Mouse (Mus musculus) midbrain, embryonic 13.5 days (tissue): ENCODE results near the gene Trip13. TPM values are rescaled to one million over a fixed set of nuclear protein-coding genes. Genes with fewer than 3 reads are reported as not detected.

Experiments used
- ATAC-seq: fragments of 200-750 bp; cut with Nextera tagmentation; 2 replicates; pipeline ENCODE4 v1.8.0; 2017; ENCODE audit warnings: mild to moderate bottlenecking, moderate TSS enrichment, moderate library complexity
- H3K27ac ChIP-seq: fragments of 300-500 bp; sonication (generic); 2 replicates; pipeline ENCODE4 v1.5.1; 2015; ENCODE audit warnings: inconsistent platforms, mild to moderate bottlenecking, moderate library complexity
- H3K27me3 ChIP-seq: fragments of 300-500 bp; sonication (generic); 2 replicates; pipeline ENCODE4 v1.6.1; 2015; ENCODE audit warnings: mild to moderate bottlenecking, inconsistent platforms
- H3K36me3 ChIP-seq: fragments of 300-500 bp; sonication (generic); 2 replicates; pipeline ENCODE4 v1.6.1; 2015; ENCODE audit warnings: mild to moderate bottlenecking, inconsistent platforms
- H3K4me1 ChIP-seq: fragments of 300-500 bp; sonication (generic); replicated peaks from 2 replicates; pipeline ENCODE4 v1.6.1; 2015; ENCODE audit warnings: inconsistent platforms
- H3K4me2 ChIP-seq: fragments of 300-500 bp; sonication (generic); replicated peaks from 2 replicates; pipeline ENCODE4 v1.6.1; 2015; ENCODE audit warnings: moderate library complexity, mild to moderate bottlenecking, inconsistent platforms
- H3K4me3 ChIP-seq: fragments of 300-500 bp; sonication (generic); replicated peaks from 2 replicates; pipeline ENCODE4 v1.5.1; 2015; ENCODE audit warnings: mild to moderate bottlenecking, inconsistent platforms
- H3K9ac ChIP-seq: fragments of 300-500 bp; sonication (generic); replicated peaks from 2 replicates; pipeline ENCODE4 v1.6.1; 2015; ENCODE audit warnings: mild to moderate bottlenecking, inconsistent platforms
- H3K9me3 ChIP-seq: fragments of 300-500 bp; sonication (generic); 2 replicates; pipeline ENCODE4 v1.6.1; 2016; ENCODE audit warnings: mild to moderate bottlenecking, inconsistent platforms
- WGBS: fragments of 180-500 bp; shearing (Covaris S2); methylation state at CpG from one replicate; pipeline ENCODE4 v1.1.7; 2015; 5-methylcytosine and 5-hydroxymethylcytosine counted together
- polyA plus RNA-seq: library from polyadenylated mRNA; unstranded; fragments of >200 nt; fragmentation: Nextera tagmentation; extraction: Ambion mirVana; gene quantifications from 2 replicates; pipeline ENCODE4 v1.2.1, GENCODE M21; 2015

Gene Trip13
- polyA plus RNA-seq, 1 experiment from 2014 or later: 17.4 TPM

GRCm38 (mm10) chr13:73939101-73939500 lies 1.5 kb upstream of the Trip13 start:
- Histone ChIP-seq H3K27me3 (no peaks in the 10 kb centered on the region), H3K9me3 (no peaks in the 10 kb centered on the region), H3K27ac (no peak overlapping the region), H3K36me3 (peaks cover 43% of the 10 kb centered on the region), H3K4me2 (no peak overlapping the region), H3K4me3 (no peak overlapping the region), H3K9ac (no peak overlapping the region), H3K4me1 (peaks cover 21% of the 10 kb centered on the region)
- WGBS: 98% methylated on average over 5 of the region's 5 CpGs
- ATAC-seq: no peak

GRCm38 (mm10) chr13:73938177-73938560 lies 585 bp upstream of the Trip13 start:
- 47% methylated on average over 13 of the region's 13 CpGs for WGBS
- Histone ChIP-seq H3K4me1 (peaks cover 21% of the 10 kb centered on the region), H3K4me2 (peak overlapping the region; percentile 85), H3K36me3 (peaks cover 34% of the 10 kb centered on the region), H3K4me3 (peak overlapping the region; percentile 65), H3K9me3 (no peaks in the 10 kb centered on the region), H3K27me3 (no peaks in the 10 kb centered on the region), H3K27ac (peak overlapping the region; percentile 85), H3K9ac (peak overlapping the region; percentile 72)
- peak; percentile 24 for ATAC-seq

GRCm38 (mm10) chr13:73936938-73937320 lies 655 bp downstream of the Trip13 start:
- Histone ChIP-seq H3K9me3 (no peaks in the 10 kb centered on the region), H3K27ac (no peak overlapping the region), H3K4me2 (peak overlapping the region; percentile 85), H3K27me3 (no peaks in the 10 kb centered on the region), H3K4me1 (peaks cover 21% of the 10 kb centered on the region), H3K9ac (peak overlapping the region; percentile 72), H3K36me3 (peaks cover 31% of the 10 kb centered on the region), H3K4me3 (peak overlapping the region; percentile 65)
- ATAC-seq: peak; percentile 41; the same call in 1 of the 2 replicates
- 17% methylated on average over 5 of the region's 5 CpGs for WGBS

GRCm38 (mm10) chr13:73932201-73932600 lies 5.4 kb downstream of the Trip13 start:
- Histone ChIP-seq H3K27ac (no peak overlapping the region), H3K9me3 (no peaks in the 10 kb centered on the region), H3K27me3 (no peaks in the 10 kb centered on the region), H3K9ac (no peak overlapping the region), H3K4me2 (no peak overlapping the region), H3K4me1 (peaks cover 8% of the 10 kb centered on the region), H3K4me3 (no peak overlapping the region), H3K36me3 (peaks cover 31% of the 10 kb centered on the region)
- WGBS: 92% methylated on average over 10 of the region's 10 CpGs
- ATAC-seq: no peak

- no peak overlapping the region for H3K4me3 ChIP-seq
- 95% methylated on average over 4 of the region's 4 CpGs for WGBS
These were observed 24.5 kb downstream of the Trip13 start for GRCm38 (mm10) chr13:73913066-73913465.

GRCm38 (mm10) chr13:73907683-73908412 lies 29.7 kb downstream of the Trip13 start:
- Histone ChIP-seq H3K4me3 (no peak overlapping the region), H3K9ac (no peak overlapping the region), H3K9me3 (no peaks in the 10 kb centered on the region), H3K27ac (no peak overlapping the region), H3K4me2 (no peak overlapping the region), H3K36me3 (0 out of 2 replicates have a peak, but pooled peaks cover 2% of the 10 kb centered on the region), H3K27me3 (no peaks in the 10 kb centered on the region), H3K4me1 (no peaks in the 10 kb centered on the region)
- 70% methylated on average over 2 of the region's 2 CpGs for WGBS
- ATAC-seq: peak; percentile 85

More at GRCm38 (mm10) chr13:73913066-73913465, 24.5 kb downstream of the Trip13 start:
- Histone ChIP-seq H3K36me3 (peaks cover 45% of the 10 kb centered on the region), H3K4me2 (no peak overlapping the region), H3K27ac (no peak overlapping the region), H3K9me3 (no peaks in the 10 kb centered on the region), H3K4me1 (no peaks in the 10 kb centered on the region), H3K27me3 (no peaks in the 10 kb centered on the region), H3K9ac (no peak overlapping the region)
- ATAC-seq: no peak

- Histone ChIP-seq H3K9ac (no peak overlapping the region), H3K36me3 (no peaks in the 10 kb centered on the region), H3K4me1 (no peaks in the 10 kb centered on the region), H3K27me3 (no peaks in the 10 kb centered on the region), H3K4me2 (no peak overlapping the region), H3K4me3 (no peak overlapping the region), H3K9me3 (no peaks in the 10 kb centered on the region), H3K27ac (no peak overlapping the region)
- 87% methylated on average over 5 of the region's 5 CpGs for WGBS
- ATAC-seq: no peak
These were observed 30.4 kb downstream of the Trip13 start for GRCm38 (mm10) chr13:73907136-73907535.

- Histone ChIP-seq H3K27me3 (no peaks in the 10 kb centered on the region), H3K9me3 (no peaks in the 10 kb centered on the region), H3K4me2 (no peak overlapping the region), H3K4me3 (no peak overlapping the region), H3K36me3 (no peaks in the 10 kb centered on the region), H3K4me1 (no peaks in the 10 kb centered on the region), H3K9ac (no peak overlapping the region), H3K27ac (no peak overlapping the region)
- 91% methylated on average over 3 of the region's 3 CpGs for WGBS
- no peak for ATAC-seq
These were observed 40.0 kb downstream of the Trip13 start for GRCm38 (mm10) chr13:73897561-73897960.

GRCm38 (mm10) chr13:73892493-73893178 lies 44.9 kb downstream of the Trip13 start:
- Histone ChIP-seq H3K9ac (no peak overlapping the region), H3K4me1 (no peaks in the 10 kb centered on the region), H3K4me2 (no peak overlapping the region), H3K9me3 (no peaks in the 10 kb centered on the region), H3K27ac (no peak overlapping the region), H3K27me3 (no peaks in the 10 kb centered on the region), H3K4me3 (no peak overlapping the region), H3K36me3 (no peaks in the 10 kb centered on the region)
- ATAC-seq: no peak
- WGBS: 67% methylated on average over 6 of the region's 6 CpGs

- no peak for ATAC-seq
- no peaks in the 10 kb centered on the region for H3K27me3 ChIP-seq
- no peak overlapping the region for H3K4me3 ChIP-seq
- no peak overlapping the region for H3K27ac ChIP-seq
- no peak overlapping the region for H3K9ac ChIP-seq
- no peak overlapping the region for H3K4me2 ChIP-seq
- 82% methylated on average over 4 of the region's 4 CpGs for WGBS
- no peaks in the 10 kb centered on the region for H3K4me1 ChIP-seq
- no peaks in the 10 kb centered on the region for H3K36me3 ChIP-seq
- H3K9me3 ChIP-seq: no peaks in the 10 kb centered on the region
These were observed 50.1 kb downstream of the Trip13 start for GRCm38 (mm10) chr13:73887415-73887874.

GRCm38 (mm10) chr13:73886601-73887000 lies 51.0 kb downstream of the Trip13 start:
- no peak overlapping the region for H3K27ac ChIP-seq
- no peaks in the 10 kb centered on the region for H3K36me3 ChIP-seq
- no peak overlapping the region for H3K9ac ChIP-seq
- H3K27me3 ChIP-seq: no peaks in the 10 kb centered on the region
- no peak for ATAC-seq
- no peak overlapping the region for H3K4me2 ChIP-seq
- H3K4me3 ChIP-seq: no peak overlapping the region
- WGBS: 78% methylated on average over 5 of the region's 5 CpGs
- no peaks in the 10 kb centered on the region for H3K4me1 ChIP-seq
- no peaks in the 10 kb centered on the region for H3K9me3 ChIP-seq

GRCm38 (mm10) chr13:73886066-73886465 lies 51.5 kb downstream of the Trip13 start:
- no peaks in the 10 kb centered on the region for H3K36me3 ChIP-seq
- WGBS: 75% methylated on average over 4 of the region's 4 CpGs
- no peak for ATAC-seq

More at GRCm38 (mm10) chr13:73886066-73886465, 51.5 kb downstream of the Trip13 start:
- H3K4me3 ChIP-seq: no peak overlapping the region
- H3K27ac ChIP-seq: no peak overlapping the region
- no peak overlapping the region for H3K4me2 ChIP-seq
- H3K9ac ChIP-seq: no peak overlapping the region
- no peaks in the 10 kb centered on the region for H3K9me3 ChIP-seq
- no peaks in the 10 kb centered on the region for H3K4me1 ChIP-seq
- H3K27me3 ChIP-seq: no peaks in the 10 kb centered on the region
